In the genomic region with DNA sequence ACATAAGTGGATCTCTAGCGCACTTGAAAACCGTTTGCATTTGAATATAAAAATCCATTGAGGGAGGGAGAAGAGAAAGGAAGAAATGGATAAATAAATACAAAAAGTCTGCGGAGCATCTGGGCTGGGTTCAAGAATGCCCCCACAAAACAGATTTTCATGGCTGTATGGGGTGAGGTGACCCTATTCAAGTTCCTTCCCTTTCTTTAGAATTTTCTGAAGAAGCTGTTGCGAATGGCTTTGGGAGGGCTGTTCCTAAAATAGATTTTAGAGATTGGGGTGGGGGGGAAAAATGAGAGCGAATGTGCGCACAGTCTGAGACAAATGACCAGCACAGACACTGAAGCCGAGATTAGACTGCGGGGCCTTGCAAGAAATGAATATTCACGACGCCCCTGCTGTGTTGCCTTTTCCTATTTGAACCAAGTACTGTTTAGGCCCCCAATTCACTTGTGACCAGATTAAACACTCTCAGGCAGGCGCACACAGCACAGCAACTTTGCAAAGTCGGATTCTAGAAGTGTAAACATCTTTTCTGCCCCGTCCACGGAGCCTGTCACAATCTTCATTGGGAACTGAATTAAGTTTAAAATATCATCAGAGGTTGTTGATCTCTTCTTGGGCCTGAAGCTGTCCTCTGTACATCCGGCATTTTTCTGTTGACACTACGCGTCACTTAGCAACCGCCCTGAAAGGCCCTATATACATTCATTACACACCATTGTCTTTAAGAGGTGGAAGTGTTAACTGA, we compare ENCODE assay signal across 14 mouse cellular contexts. TPM values are rescaled to one million over a fixed set of nuclear protein-coding genes. Genes with fewer than 3 reads are reported as not detected.
A peak's percentile ranks its signal among the peaks of the same experiment; 100 is the strongest.
DNase-seq lines count a peak whose midpoint lies in the region; ATAC-seq and TF ChIP-seq lines count a peak whose summit lies in the region.
"Had no signal": no experiment of that assay in that cellular context is flagged by ENCODE, and none has a peak within 500 bp of the region (broad histone marks: within the 10 kb centered on the region; RNA-seq: fewer than 3 reads in every experiment).

No protein-coding gene starts in this region.

- peaks cover 4% of the 10 kb centered on the region; the same call in 1 of the 2 replicates for H3K27me3 ChIP-seq in forebrain, embryonic 11.5 days (ENCODE audit: control insufficient read depth, insufficient read depth, low read length)
- H3K27me3 ChIP-seq in forebrain, postnatal 0 days (ENCODE audit: insufficient read depth, low read length), result peaks cover 22% of the 10 kb centered on the region; the same call in 1 of the 2 replicates
- H3K27me3 ChIP-seq in testis, adult 2 months (ENCODE audit: control insufficient read depth, insufficient read depth, low read length), result no peaks in the 10 kb centered on the region
- no peaks in the 10 kb centered on the region for H3K27me3 ChIP-seq in midbrain, embryonic 11.5 days (ENCODE audit: control insufficient read depth, insufficient read depth, low read length)
- no peaks in the 10 kb centered on the region for H3K27me3 ChIP-seq in heart, adult 2 months (ENCODE audit: control insufficient read depth, insufficient read depth, low read length)
- H3K27me3 ChIP-seq: embryonic facial prominence, embryonic 13.5 days had no signal

- ATAC-seq in forebrain, embryonic 11.5 days (replicated peaks; ENCODE audit: low FRiP score), result peak; percentile 83
- no peak for ATAC-seq in forebrain, postnatal 0 days
- ATAC-seq in midbrain, embryonic 11.5 days (ENCODE audit: low FRiP score), result peak; percentile 91

- TF ChIP-seq POLR2A in testis, adult 2 months (IDR thresholded peaks at IDR 0.05; ENCODE audit: control insufficient read depth, low read depth, low read length), result no peak
- no peak for TF ChIP-seq POLR2A in heart, adult 2 months (IDR thresholded peaks at IDR 0.05; ENCODE audit: insufficient read depth, low read depth, low read length)

- TF ChIP-seq CTCF in forebrain, postnatal 0 days (IDR thresholded peaks at IDR 0.05; ENCODE audit: low read depth), result no peak
- no peak for TF ChIP-seq CTCF in testis, adult 2 months (IDR thresholded peaks at IDR 0.05; ENCODE audit: control insufficient read depth, insufficient read depth, insufficient replicate concordance, low read depth, low read length)
- no peak for TF ChIP-seq CTCF in heart, adult 2 months (IDR thresholded peaks at IDR 0.05)

- peak overlapping the region; percentile 1; the same call in 1 of the 2 replicates for H3K4me3 ChIP-seq in forebrain, embryonic 11.5 days (ENCODE audit: low read depth, low read length)
- H3K4me3 ChIP-seq in forebrain, postnatal 0 days (ENCODE audit: low read depth, low read length), result no peak overlapping the region
- peak overlapping the region; percentile 52 for H3K4me3 ChIP-seq in testis, adult 2 months (ENCODE audit: control insufficient read depth, low read depth, low read length)
- H3K4me3 ChIP-seq in midbrain, embryonic 11.5 days (ENCODE audit: low read depth, low read length), result no peak overlapping the region; the same call in 1 of the 2 replicates
- H3K4me3 ChIP-seq in heart, adult 2 months, result no peak overlapping the region
- H3K4me3 ChIP-seq: embryonic facial prominence, embryonic 13.5 days; limb, embryonic 10.5 days had no signal

- no peak for TF ChIP-seq EP300 in heart, adult 2 months (IDR thresholded peaks at IDR 0.05; ENCODE audit: insufficient read depth, low read depth, low read length)

- intact Hi-C loops in heart, adult 2 months (cut with DNase I), result no loop called here

- peaks cover 14% of the 10 kb centered on the region for H3K4me1 ChIP-seq in forebrain, embryonic 11.5 days (replicated peaks; ENCODE audit: control insufficient read depth, insufficient read depth, low read length)
- H3K4me1 ChIP-seq in forebrain, postnatal 0 days (ENCODE audit: insufficient read depth), result no peaks in the 10 kb centered on the region
- H3K4me1 ChIP-seq in testis, adult 2 months (ENCODE audit: control insufficient read depth, insufficient read depth, low read length), result peaks cover 6% of the 10 kb centered on the region
- peaks cover 42% of the 10 kb centered on the region for H3K4me1 ChIP-seq in midbrain, embryonic 11.5 days (ENCODE audit: control insufficient read depth, insufficient read depth, low read length)
- H3K4me1 ChIP-seq in heart, adult 2 months (ENCODE audit: control insufficient read depth, insufficient read depth, low read length), result no peaks in the 10 kb centered on the region

- WGBS in forebrain, embryonic 11.5 days, result 8% methylated on average over 18 of the region's 18 CpGs
- 18% methylated on average over 18 of the region's 18 CpGs for WGBS in forebrain, postnatal 0 days
- WGBS in midbrain, embryonic 11.5 days, result 8% methylated on average over 18 of the region's 18 CpGs
- WGBS in heart, adult 2 months, result 62% methylated on average over 18 of the region's 18 CpGs

- H3K4me2 ChIP-seq in forebrain, embryonic 11.5 days (ENCODE audit: low read depth, low read length, severe bottlenecking), result peak overlapping the region; percentile 39
- H3K4me2 ChIP-seq in forebrain, postnatal 0 days (ENCODE audit: low read depth), result no peak overlapping the region
- H3K4me2 ChIP-seq in midbrain, embryonic 11.5 days, result peak overlapping the region; percentile 27
- H3K4me2 ChIP-seq: embryonic facial prominence, embryonic 13.5 days had no signal

- no peaks in the 10 kb centered on the region for H3K36me3 ChIP-seq in forebrain, embryonic 11.5 days (ENCODE audit: control insufficient read depth, insufficient read depth, low read length)
- H3K36me3 ChIP-seq in forebrain, postnatal 0 days (ENCODE audit: insufficient read depth), result no peaks in the 10 kb centered on the region
- H3K36me3 ChIP-seq in testis, adult 2 months (ENCODE audit: control insufficient read depth, insufficient read depth, low read length), result no peaks in the 10 kb centered on the region
- no peaks in the 10 kb centered on the region for H3K36me3 ChIP-seq in midbrain, embryonic 11.5 days (ENCODE audit: control insufficient read depth, insufficient read depth, low read length)
- no peaks in the 10 kb centered on the region for H3K36me3 ChIP-seq in heart, adult 2 months (ENCODE audit: control insufficient read depth, insufficient read depth, low read length)
- H3K36me3 ChIP-seq: embryonic facial prominence, embryonic 13.5 days; G1E; limb, embryonic 10.5 days had no signal

- H3K9ac ChIP-seq in forebrain, embryonic 11.5 days (ENCODE audit: low read length), result no peak overlapping the region
- H3K9ac ChIP-seq in forebrain, postnatal 0 days, result no peak overlapping the region
- H3K9ac ChIP-seq in midbrain, embryonic 11.5 days (ENCODE audit: low read length), result no peak overlapping the region
- H3K9ac ChIP-seq in heart, adult 2 months (ENCODE audit: low read depth, low read length), result no peak overlapping the region
- H3K9ac ChIP-seq: embryonic facial prominence, embryonic 13.5 days had no signal

- H3K9me3 ChIP-seq in forebrain, embryonic 11.5 days (ENCODE audit: control insufficient read depth, low read length), result no peaks in the 10 kb centered on the region
- no peaks in the 10 kb centered on the region for H3K9me3 ChIP-seq in forebrain, postnatal 0 days (ENCODE audit: low read length)
- H3K9me3 ChIP-seq in midbrain, embryonic 11.5 days (ENCODE audit: control insufficient read depth, low read length), result no peaks in the 10 kb centered on the region
- H3K9me3 ChIP-seq: embryonic facial prominence, embryonic 13.5 days; G1E; limb, embryonic 10.5 days had no signal

- H3K79me2 ChIP-seq in heart, adult 2 months (replicated peaks; ENCODE audit: control insufficient read depth, insufficient read depth, low read length), result no peaks in the 10 kb centered on the region

- H3K27ac ChIP-seq in forebrain, embryonic 11.5 days (ENCODE audit: low read depth, low read length), result peak overlapping the region; percentile 42; the same call in 1 of the 2 replicates
- H3K27ac ChIP-seq in forebrain, postnatal 0 days (ENCODE audit: low read depth, low read length), result no peak overlapping the region
- no peak overlapping the region for H3K27ac ChIP-seq in testis, adult 2 months (ENCODE audit: control insufficient read depth, insufficient read depth, low read depth, low read length)
- peak overlapping the region; percentile 81 for H3K27ac ChIP-seq in midbrain, embryonic 11.5 days (ENCODE audit: low read depth, low read length)
- H3K27ac ChIP-seq in heart, adult 2 months, result no peak overlapping the region
- H3K27ac ChIP-seq: limb, embryonic 10.5 days had no signal

- peak; percentile 69 for DNase-seq in forebrain, embryonic 11.5 days (ENCODE audit: low spot score)
- no peak for DNase-seq in forebrain, postnatal 0 days
- DNase-seq in testis, postnatal 10 days (ENCODE audit: low spot score), result no peak
- DNase-seq in midbrain, embryonic 11.5 days (ENCODE audit: low spot score, missing footprints), result peak; percentile 97
- peak; percentile 36 for DNase-seq in yolk sac, embryonic 10.5 days (ENCODE audit: low spot score)
- DNase-seq in cerebellum, postnatal 14 days, result no peak
- no peak for DNase-seq in heart, adult 2 months
- DNase-seq: gastrocnemius, postnatal 14 days; spleen, adult 18-20 months; thymus, postnatal 4 days had no signal

RNA-seq across cellular contexts. Expression of gene Foxb1, which starts 47.0 kb away (rescaled TPM):
- 1.8 and 2.8 TPM in 2 replicates for polyA plus RNA-seq in forebrain, embryonic 11.5 days (2014; fragmentation: Nextera tagmentation; extraction: Ambion mirVana)
- total RNA-seq in forebrain, postnatal 0 days (2014; rRNA removed), result 2.5 and 8.7 TPM in 2 replicates
- 0.47 and 2.0 TPM in 2 replicates for polyA plus RNA-seq in forebrain, postnatal 0 days (2015; fragmentation: Nextera tagmentation; extraction: Ambion mirVana)
- polyA plus RNA-seq in testis, adult 2 months (2012; rRNA removed), result not detected in 2 replicates
- polyA plus RNA-seq in midbrain, embryonic 11.5 days (2014; fragmentation: Nextera tagmentation; extraction: Ambion mirVana), result 6.1 and 6.5 TPM in 2 replicates
- total RNA-seq in heart, adult 2 months (2021), result not detected
- polyA plus RNA-seq in heart, adult 2 months (2012; rRNA removed), result not detected in 2 replicates
- total RNA-seq: G1E; gastrocnemius, postnatal 14 days had no signal
- polyA plus RNA-seq: G1E had no signal

Comparison
In these comparisons a context has a peak if more than half of its experiments do, and no peak if none do; other contexts are left out.
1. DNase-seq: peak in forebrain, embryonic 11.5 days (single experiment), midbrain, embryonic 11.5 days (single experiment) and yolk sac, embryonic 10.5 days (single experiment); none in forebrain, postnatal 0 days (single experiment), testis, postnatal 10 days (single experiment), cerebellum, postnatal 14 days (0 of 2) and heart, adult 2 months (0 of 2).
2. H3K27ac ChIP-seq: peak in forebrain, embryonic 11.5 days (single experiment) and midbrain, embryonic 11.5 days (single experiment); none in forebrain, postnatal 0 days (single experiment), testis, adult 2 months (single experiment) and heart, adult 2 months (single experiment).
3. H3K4me3 ChIP-seq: peak in forebrain, embryonic 11.5 days (single experiment) and testis, adult 2 months (single experiment); none in forebrain, postnatal 0 days (single experiment), midbrain, embryonic 11.5 days (single experiment) and heart, adult 2 months (single experiment).